Mouse (Mus musculus): ENCODE measurements at regions not wholly inside any gene's neighbourhood (a gene's known extent, or its start where the extent isn't known, plus 50 kb on each side); places are given as distances from the start of the nearest gene placed in this dataset.
A peak's percentile ranks its signal among the peaks of the same experiment; 100 is the strongest.
"Not testable (repeated sequence)": the region's sequence is repeated elsewhere in the genome, so short reads cannot be mapped to it uniquely, and the experiment has no call there.

DNA sequence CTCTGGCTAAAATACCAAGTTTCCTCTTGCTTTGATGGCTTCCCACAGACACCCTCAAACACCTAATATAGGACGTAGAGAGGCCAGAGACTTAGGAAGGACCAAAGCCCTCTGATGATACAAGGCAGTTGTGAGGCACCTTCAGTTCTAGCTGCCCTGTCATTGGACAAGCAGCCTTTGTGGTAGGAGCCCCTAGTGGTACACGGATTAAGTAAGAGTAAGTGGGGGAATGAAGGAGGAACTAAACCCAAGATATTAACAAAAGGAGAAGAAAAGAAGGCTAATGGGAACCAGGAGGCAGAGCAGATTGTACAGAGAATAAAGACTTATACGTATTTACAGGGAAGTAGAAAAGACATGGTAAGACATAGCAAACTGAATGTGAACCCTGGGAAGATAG lies 352.3 kb upstream of the Tmco5 start:
- DNase-seq (ENCODE audit: low spot score in 2 of 2), result not testable (repeated sequence)

DNA sequence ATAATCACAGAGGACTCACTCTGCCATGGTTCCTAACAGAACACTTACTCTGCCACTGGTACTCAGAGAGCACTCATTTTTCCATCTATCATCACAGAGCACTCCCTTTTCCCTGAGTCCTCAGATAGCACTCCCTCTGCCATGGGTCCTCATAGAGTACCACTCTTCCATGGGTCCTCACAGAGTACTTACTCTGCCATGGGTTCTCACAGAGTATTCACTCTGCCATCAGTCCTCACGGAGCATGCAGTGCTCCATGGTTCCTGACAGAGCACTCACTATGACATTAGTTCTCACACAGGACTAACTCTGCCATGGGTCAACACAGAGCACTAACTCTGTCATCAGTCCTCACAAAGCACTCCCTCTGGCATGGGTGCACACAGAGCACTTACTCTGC lies 342.0 kb upstream of the Tmco5 start:
- no peak for DNase-seq (ENCODE audit: low spot score in 2 of 2)

DNA sequence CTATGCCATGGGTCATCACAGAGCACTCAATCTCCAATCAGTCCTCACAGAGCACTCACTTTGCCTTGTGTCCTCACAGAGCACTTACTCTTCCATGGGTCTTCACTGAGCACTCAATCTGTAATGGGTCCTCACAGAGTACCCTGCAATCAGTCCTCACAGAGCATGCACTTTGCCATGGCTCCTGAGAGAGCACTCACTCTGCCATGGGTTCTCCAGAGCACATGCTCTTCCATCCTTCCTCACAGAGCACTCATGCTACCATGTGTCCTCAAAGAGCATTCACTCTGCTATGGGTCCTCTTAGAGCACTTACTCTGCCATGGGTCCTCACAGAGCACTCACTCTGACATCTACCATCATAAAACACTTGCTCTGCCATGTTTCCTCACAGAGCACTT lies 319.1 kb upstream of the Tmco5 start:
- peak in 1 of 2 experiments; percentile 20 for DNase-seq (ENCODE audit: low spot score in 2 of 2)

DNA sequence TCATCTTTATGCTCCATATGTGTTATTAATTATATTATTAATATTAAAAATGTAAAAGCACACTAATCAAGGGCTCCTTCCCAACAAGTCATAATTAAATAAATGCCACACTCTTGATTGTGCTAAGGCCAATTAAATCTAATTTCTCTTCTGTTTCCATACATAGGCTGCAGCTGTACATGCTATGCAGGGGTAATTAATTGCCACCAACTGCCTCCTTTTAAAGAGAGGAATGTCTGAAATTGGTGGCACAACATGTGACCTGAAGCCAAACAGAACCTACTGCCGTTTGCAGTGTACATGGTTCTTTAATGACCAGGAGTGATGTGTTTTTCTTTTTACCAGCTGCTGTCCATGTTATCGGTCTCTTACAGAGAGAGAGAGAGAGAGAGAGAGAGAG lies 294.5 kb upstream of the Tmco5 start:
- no peak for DNase-seq (ENCODE audit: low spot score in 2 of 2)

DNA sequence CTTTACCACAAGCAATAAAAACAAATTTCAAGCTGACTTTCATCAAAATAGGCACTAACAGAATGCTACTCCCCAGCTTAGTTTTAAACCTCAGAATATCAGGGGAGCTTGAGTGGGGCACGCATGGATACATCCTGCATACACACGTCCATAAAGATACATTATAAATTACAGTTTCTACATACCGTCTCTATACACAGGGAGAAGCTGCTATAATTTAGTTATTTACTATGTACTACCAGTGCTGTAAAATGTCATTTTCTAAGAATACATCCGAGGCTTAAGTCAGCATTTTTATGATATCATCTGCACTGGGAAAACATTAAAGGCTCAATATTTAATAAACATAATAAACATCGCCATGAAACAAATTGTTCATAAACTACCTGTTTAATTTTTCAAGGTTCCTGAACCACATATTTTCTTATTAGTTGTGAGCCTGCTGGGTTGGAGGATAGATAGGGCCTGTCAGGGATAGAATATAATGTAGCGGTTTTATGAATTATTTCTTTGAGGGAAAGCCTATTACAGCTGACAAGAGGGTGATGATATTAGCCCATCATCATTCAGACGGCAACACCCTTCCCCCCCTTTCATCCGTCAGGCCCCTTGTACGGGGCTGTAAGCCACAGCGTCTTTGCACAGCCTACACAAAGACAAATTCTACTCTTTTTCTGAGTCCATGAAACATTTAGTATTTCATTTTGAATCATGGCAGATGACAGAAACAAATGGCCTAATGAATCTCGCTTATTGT lies 292.1 kb upstream of the Tmco5 start:
- no peak for DNase-seq (ENCODE audit: low spot score in 2 of 2)

DNA sequence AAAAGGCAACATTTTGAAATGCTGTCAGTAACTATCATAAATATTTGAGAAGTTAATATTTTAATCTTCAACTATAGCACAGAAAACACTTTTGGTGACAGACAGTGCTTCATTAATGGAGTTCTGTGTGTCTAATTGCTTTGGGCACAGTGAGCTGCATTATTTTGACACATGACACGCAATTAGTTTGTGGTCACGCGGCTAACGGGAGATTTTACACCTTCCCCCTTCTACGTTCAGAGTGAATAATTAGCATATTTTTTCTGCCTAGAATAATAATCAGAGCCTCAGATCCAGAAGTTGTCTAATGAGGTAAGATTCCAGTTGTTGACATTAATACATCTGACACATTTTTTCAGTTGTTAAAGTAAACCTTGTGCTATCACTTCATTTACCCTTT lies 272.6 kb upstream of the Tmco5 start:
- no peak for DNase-seq (ENCODE audit: low spot score in 2 of 2)

DNA sequence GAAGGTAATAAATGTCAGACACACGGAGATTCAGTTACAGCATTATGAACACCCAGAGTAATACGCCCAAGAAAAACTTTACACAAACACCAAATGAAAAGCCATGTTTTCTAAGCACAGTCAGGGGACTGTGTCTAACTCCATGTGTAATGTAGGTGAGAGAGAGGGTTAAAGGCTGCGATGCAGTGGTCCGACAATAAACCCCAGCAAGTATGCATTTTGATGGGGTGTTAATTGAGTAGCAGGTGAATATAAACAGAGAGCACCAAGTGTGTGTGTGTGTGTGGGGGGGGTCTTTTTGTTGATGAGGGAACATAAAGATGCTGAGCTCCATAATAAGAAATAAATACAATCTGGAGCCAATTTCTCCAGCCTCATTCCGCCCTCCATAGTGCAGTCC lies 238.6 kb upstream of the Tmco5 start:
- no peak for DNase-seq (ENCODE audit: low spot score in 2 of 2)

DNA sequence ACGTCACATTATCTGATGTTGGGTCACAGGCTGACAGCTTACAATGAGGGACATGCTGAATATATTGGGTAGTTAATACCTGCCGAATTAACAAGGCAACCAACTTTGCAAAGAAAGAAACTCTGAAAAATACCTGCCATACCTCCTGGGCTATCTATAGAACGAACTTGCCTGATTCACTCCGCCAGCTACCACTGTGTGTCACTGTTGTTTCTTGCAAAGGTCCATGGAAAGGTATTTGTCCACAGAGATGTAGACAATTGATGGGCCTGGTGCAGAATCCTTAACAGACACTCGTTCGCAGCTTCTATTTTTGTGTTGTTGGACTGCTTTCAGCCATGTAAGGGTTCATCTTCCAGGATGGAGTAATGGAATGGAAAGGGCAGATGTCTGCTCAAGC lies 226.4 kb upstream of the Tmco5 start:
- no peak for DNase-seq (ENCODE audit: low spot score in 2 of 2)

DNA sequence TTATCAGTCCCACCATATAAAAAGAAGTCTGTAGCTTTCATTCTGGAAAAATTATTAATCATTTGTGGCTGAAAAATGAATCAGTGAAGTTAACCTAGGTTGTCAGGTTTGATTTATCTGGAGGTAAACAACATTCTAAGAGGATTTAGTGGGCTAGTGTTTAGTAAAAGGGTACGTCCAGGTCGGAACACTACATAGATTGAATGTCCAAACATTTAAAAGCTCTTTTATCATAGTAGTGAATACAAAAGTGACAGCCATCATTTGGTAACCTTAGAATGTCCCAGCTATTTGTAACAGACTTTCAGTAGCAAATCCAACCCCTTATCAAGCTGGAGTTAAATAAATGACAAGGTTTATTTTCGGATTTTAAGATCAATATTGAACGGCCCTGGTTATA lies 192.7 kb upstream of the Tmco5 start:
- DNase-seq (ENCODE audit: low spot score in 2 of 2), result no peak

DNA sequence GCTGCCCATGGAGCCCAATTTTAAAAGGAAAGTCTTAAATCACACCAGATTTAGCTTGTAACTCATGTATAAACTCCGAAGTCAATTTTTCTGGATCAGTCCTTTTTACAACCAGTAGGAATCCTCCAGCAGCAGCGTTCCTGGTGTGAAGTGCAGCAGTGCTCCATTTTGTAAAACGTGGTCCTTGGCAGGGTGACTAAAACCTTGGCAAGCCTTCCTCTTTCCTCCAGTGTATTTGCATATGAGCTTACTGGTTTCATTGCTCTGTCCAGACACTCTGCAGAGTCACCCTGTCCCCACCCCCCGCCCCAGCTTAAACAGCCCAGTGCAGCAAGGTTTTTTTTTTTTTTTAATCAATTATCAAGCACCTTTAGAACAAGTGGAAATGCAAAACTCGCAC lies 180.9 kb upstream of the Tmco5 start:
- no peak for DNase-seq (ENCODE audit: low spot score in 2 of 2)

DNA sequence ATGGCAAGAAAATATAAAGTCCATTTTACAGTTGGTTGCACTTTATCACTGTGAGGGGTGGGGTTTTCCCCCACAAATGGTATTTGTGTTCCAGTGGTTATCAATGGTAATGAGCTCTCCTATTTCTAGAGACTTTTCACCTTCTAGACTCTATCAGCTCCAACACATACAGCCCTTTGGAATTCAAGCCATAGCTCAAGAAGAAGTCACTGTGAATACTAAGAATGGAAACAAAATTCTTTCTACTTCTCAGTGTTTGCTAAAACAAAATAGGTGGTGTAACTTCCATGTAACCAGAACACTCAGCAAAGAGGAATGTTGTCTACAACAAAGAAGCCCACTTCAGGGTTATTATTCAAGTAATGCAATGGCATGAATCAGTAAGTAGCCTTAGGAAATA lies 173.8 kb upstream of the Tmco5 start:
- DNase-seq (ENCODE audit: low spot score in 2 of 2), result no peak

DNA sequence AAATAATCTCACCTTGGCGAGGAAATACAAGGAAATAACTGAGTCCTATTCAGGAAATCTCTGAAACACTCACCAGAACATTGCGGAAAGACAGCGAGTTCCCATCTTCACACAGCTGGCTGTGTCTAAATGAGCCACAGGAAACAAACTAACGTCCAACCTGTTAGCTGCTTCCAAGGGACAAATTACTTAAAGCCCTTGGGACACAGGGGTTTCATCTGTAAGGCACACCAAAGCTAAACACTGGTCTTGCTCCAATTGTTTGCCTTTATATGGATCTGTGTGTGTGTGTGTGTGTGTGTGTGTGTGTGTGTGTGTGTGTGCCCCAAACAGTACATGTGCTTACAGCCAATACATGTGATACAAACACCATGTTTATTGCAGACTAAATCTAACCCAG lies 168.9 kb upstream of the Tmco5 start:
- DNase-seq (ENCODE audit: low spot score in 2 of 2), result no peak

DNA sequence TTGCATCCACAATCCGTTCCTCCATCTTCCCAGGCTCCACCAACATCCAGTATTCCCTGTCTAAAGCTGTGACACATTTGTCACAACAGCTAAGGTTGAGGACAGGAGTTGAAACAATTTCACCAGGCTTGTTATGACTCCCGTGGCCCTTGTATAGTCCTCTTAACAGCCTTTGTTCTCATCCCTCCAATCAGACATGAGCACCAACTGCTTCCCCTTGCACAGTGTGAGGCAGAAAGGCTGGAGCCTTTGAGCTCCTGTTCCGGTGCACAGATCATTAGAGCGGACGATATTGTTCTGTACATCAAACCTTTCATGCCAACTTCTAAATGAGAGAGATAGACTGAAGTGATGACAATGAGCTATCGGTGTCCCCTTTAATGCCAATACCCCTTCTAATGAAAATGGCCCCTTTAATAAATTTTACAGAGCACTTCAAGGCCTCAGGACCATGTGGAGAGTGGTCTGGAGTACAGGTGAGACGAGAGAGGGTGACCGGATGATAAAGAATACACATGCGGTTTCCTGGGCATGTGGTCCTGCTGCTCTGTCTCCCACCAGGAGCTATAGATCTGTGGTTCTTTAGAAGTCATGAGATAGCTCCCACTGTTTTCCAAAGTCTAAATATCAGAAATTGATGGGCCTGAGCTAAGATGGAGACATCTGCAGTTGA lies 161.8 kb upstream of the Tmco5 start:
- no peak for DNase-seq (ENCODE audit: low spot score in 2 of 2)

DNA sequence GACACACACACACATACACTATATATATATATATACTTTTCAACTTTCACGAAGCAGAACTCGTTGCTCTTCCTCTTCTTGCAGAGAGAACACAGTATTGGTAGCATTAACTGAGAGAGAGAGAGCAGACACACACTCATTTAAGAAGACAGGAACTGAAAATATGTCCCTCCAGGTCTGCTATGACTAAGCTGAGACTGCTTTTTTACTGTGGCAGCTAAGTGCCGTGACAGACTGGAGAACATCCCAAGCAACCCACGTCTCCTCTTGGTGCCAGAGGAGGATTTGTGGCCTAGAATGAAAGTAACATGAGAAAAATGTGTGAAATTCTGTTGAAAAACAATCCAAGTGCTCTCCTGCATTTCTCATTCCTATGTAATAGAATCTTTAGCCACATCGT lies 159.9 kb upstream of the Tmco5 start:
- DNase-seq (ENCODE audit: low spot score in 2 of 2), result no peak

DNA sequence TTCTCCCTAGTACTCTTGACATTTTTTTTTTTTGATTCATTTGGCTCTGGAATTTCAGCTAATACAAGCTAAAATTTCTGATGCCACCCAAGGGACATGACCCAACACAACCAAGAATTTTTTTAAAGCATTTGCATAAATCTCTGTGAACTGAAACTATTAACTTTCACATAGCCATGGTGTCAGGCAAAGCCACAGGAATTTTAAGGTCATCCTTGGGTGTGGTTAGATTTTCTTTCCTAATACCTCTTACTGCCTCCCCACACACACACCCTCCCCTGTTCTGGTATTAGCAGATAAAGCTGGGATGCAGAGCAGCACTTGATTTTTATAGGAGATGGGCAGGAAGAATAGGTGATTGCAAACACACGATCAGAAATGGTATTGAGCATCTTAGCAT lies 150.9 kb upstream of the Tmco5 start:
- no peak for DNase-seq (ENCODE audit: low spot score in 2 of 2)

DNA sequence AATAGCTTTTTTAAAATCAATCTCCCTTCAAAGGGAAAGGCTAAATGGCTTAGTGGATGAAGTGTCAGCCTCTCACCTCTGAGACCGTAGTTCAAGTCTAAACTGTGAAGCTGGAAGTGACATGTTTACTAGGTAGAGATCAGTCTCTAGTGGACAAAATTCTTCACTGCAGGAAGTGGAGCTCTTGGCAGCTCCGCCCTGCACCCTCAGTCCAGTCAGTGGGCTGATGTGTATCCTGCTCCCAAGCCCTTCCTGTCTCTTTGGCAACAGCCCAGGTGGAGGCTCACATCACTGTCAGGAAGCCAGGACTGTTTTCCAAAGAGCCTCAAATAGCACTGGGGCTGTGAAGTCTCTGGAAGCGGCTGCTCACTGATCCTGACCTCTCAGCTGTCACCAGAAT lies 142.8 kb upstream of the Tmco5 start:
- DNase-seq (ENCODE audit: low spot score in 2 of 2), result no peak

DNA sequence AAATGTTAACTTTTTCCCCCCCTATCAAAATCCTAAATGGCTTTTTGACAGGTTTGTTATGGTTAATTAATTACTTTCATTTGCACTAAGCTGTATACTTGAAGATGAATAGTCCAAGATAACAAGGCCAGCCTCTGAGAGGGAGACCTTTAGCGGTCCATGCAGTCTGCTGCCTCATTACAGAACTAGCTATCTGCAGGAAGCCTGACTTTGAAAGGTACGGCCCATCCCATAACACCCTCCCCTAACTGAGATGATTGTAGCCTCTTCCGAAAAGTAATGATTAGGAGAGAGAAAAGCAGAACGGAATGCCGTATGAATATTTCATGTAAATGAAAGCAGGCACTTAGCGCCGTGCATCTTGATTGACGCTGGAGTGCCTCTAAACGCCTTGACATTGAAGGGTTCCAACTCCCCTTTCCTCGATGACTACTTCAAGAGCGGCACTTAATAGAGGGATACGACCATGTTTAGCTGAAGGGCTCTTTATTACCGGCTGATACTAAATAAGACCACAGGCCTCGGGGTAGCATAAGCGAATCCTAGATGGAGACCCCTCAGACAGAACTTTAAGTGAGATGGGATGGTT lies 109.9 kb upstream of the Tmco5 start:
- no peak for DNase-seq (ENCODE audit: low spot score in 2 of 2)

DNA sequence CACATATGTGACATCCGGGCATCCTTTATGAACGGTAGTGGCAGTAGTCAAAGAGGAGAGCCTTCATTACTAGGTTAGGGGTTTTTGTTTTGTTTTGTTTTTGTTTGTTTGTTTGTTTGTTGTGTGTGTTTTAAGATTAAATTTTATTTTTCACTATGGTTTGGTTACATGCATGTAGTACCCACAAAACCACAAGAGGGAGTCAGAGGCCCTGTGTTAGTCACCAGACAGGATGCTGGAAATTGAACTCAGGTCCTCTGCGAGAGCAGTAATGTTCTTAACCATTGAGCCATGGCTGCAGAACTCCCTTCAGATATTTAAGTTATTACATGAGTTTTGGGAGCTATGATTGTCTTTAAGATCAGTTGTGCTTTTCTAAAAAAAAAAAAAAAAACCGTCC lies 109.3 kb upstream of the Tmco5 start:
- DNase-seq (ENCODE audit: low spot score in 2 of 2), result no peak

DNA sequence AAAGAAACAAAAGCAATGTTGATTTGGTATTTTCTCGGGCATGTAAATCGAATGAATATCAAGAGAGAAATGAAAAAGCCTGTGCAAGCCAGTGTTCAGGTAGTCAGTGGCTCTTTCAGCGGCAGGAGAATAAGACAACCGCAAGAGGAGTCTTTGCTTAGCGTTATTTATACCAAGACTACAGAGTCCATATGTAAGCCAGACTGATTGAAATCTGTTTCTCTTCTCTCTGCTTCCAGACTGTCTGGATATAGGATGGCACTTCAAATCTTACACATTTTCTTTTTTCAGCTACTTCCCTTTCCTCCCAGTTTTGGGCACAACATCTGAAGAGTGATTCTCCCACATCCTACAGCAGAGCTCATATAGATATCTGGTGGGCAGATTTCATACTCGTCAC lies 105.9 kb upstream of the Tmco5 start:
- no peak for DNase-seq (ENCODE audit: low spot score in 2 of 2)

DNA sequence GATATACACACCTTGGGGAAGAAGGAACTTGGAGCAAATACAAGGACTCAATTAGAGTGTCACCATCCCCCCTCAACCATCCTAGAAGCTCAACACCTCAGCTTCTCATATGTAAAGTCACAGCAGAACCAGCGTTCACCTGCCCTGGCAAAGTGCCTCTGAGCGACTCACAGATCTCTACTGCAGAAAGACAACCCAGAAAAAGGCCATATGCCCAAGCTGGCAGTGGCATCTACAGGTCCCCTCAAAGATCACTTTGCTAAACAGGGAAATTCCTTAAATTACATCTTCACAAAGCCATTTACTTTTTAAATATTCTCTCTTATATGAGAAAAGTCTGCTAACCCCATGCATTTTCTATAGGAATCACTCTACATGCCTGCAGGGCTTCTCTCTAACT lies 78.3 kb upstream of the Tmco5 start:
- no peak for DNase-seq (ENCODE audit: low spot score in 2 of 2)

DNA sequence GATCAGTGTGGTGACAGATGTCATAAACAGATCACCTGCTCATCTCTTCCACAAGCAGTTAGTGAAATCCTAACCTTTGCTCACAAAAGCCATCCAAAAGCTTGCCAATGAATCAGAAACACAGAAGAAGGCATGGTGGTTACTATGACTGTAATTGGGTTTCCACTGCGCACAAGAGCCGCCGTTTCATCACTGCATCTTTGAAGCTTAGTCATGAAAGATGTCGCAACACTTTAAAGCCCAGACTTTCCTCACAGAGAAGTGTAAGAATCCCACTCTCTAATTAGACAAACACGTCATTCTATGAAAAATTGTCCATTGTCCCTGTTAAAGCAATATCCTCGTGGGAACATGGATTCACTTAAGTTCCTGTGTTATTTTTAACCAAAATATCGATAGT lies 76.9 kb upstream of the Tmco5 start:
- no peak for DNase-seq (ENCODE audit: low spot score in 2 of 2)

DNA sequence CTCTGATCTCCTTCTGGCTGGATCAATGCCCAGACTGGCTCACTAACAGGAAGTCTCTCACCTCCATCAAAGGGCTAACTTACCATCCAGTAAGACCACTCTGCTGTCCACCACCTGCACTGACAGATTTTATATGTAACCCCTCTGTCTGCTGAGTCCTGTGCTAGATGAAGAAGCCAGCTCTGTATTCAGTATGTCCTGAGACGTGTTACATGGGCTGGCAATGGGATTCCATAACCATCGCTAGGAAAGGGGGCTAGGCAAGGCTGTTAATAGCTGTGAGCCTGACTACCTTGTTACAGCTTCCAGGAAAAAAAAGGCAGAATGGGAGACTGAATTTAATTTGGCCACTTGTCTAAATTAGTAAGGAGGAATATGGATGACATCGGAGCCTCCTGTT lies 71.3 kb upstream of the Tmco5 start:
- no peak for DNase-seq (ENCODE audit: low spot score in 2 of 2)

DNA sequence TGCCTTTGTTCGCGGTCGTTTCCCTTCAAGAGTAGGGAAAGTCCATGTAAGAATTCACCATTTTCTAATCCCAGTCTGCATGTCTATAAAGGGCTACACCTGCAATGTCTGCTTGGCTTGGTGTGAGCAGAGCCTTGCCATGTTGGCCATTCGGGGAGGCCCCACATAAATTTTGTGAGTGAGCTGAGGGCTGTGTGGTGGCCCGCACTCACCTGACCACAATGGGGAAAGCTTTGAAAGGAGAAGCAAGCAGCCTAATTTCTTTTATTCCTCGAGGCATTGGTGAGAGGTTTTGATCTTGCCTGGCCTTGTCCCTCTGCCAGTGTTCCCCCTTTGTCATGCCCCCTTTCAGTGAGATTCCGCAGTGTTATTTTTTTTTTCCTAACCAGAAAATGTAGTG lies 70.9 kb upstream of the Tmco5 start:
- no peak for DNase-seq (ENCODE audit: low spot score in 2 of 2)
